Mouse (Mus musculus): Measurements from ENCODE around the gene Olfr1393. TPM values are rescaled to one million over a fixed set of nuclear protein-coding genes. Genes with fewer than 3 reads are reported as not detected.
A peak's percentile ranks its signal among the peaks of the same experiment; 100 is the strongest.

Olfr1393 gene
- polyA plus RNA-seq, 1 experiment from 2014 or later: not detected

DNA sequence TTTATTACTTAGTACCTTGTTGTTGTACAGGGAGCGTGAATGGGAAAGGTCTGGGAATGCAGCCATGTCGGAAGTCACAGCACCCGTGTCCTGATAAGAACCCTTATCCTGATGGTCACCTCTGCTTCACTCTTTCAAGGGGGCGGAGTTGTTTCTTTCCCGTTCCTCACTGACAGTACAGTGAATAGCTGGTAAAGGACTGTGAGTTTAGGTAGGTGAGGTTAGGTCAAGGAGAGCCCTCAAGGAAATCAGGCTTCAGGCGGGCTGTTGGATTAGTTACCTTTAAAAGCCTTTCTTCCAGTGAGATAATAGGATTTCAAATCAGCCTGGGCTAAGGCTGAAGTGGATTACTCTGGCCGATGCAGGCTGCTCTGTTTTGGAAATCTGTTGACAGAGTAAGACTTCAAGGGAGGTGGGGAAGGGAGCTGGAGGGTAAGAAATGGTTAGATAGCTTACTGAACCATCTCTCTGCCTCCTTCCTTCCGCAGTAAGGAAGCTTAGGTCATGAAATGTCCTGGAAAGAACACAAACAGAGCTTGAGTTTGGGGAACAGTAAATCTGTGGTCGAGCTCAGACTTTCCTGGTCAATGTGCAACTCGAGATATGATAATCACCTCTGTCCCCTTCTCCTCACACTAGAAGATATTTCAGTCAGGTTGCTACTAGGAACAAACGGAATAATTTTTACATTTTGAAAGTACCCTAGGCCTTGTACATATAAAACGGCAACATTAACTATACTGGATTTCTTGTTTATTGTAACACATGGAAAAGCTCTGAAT, 32.3 kb upstream of the Olfr1393 start:
- no peak for DNase-seq (ENCODE audit: low spot score)
- no peaks in the 10 kb centered on the region for H3K9me3 ChIP-seq
- no peaks in the 10 kb centered on the region for H3K36me3 ChIP-seq
- H3K27ac ChIP-seq: no peak overlapping the region
- H3K27me3 ChIP-seq (ENCODE audit: insufficient read depth, poor library complexity, severe bottlenecking): no peaks in the 10 kb centered on the region
- H3K4me3 ChIP-seq: peak overlapping the region; percentile 67
- WGBS: 41% methylated on average over 12 of the region's 12 CpGs
- peaks cover 59% of the 10 kb centered on the region for H3K4me1 ChIP-seq (replicated peaks)

DNA sequence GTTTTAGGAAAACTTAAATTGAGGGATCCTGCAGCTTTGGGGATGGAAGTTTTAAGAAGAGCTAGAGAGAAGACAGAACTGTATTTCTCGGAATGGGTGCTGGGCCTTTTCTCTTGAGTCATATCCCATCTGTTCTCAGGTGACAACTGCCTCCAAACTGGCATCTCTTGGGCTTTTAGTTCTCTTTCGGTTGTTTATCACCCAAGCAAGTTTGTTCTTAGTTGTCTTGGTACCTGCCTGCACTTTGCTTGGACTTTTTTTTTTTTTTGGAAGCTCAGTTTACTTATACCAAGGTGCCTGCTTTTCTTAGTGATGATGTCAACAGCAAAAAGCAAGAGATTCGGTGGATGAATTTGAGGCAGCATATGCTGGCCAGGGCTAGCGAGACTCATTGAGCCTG, 31.6 kb upstream of the Olfr1393 start:
- DNase-seq (ENCODE audit: low spot score): no peak
- Histone ChIP-seq H3K4me1 (replicated peaks) (peaks cover 66% of the 10 kb centered on the region), H3K36me3 (no peaks in the 10 kb centered on the region), H3K9me3 (no peaks in the 10 kb centered on the region), H3K4me3 (no peak overlapping the region), H3K27me3 (ENCODE audit: insufficient read depth, poor library complexity, severe bottlenecking) (no peaks in the 10 kb centered on the region), H3K27ac (no peak overlapping the region)
- 89% methylated on average over 4 of the region's 4 CpGs for WGBS

DNA sequence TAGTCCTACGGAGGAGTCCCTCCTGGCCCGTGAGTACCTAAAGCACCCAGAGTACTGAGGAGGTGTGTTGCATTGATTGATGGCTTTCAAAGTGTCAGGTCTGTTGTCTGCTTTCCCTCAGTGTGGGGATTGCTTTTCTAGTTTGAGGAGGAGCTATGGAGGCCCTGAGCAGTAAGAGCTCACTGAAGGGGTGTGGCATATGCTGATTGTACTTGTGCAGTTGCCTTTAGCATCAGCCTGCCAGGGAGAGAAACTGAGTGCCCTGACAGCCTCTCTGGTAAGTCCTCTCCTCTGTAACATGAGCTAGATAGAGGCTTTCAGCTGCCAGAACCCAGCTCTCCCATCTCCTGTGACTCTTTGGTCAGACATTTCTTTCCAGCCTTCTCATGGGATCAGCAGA, 30.8 kb upstream of the Olfr1393 start:
- Histone ChIP-seq H3K27me3 (ENCODE audit: insufficient read depth, poor library complexity, severe bottlenecking) (no peaks in the 10 kb centered on the region), H3K36me3 (peaks cover 5% of the 10 kb centered on the region; the same call in 1 of the 2 replicates), H3K4me1 (replicated peaks) (peaks cover 73% of the 10 kb centered on the region), H3K9me3 (no peaks in the 10 kb centered on the region), H3K27ac (no peak overlapping the region), H3K4me3 (no peak overlapping the region)
- WGBS: 67% methylated on average over 2 of the region's 2 CpGs
- no peak for DNase-seq (ENCODE audit: low spot score)

DNA sequence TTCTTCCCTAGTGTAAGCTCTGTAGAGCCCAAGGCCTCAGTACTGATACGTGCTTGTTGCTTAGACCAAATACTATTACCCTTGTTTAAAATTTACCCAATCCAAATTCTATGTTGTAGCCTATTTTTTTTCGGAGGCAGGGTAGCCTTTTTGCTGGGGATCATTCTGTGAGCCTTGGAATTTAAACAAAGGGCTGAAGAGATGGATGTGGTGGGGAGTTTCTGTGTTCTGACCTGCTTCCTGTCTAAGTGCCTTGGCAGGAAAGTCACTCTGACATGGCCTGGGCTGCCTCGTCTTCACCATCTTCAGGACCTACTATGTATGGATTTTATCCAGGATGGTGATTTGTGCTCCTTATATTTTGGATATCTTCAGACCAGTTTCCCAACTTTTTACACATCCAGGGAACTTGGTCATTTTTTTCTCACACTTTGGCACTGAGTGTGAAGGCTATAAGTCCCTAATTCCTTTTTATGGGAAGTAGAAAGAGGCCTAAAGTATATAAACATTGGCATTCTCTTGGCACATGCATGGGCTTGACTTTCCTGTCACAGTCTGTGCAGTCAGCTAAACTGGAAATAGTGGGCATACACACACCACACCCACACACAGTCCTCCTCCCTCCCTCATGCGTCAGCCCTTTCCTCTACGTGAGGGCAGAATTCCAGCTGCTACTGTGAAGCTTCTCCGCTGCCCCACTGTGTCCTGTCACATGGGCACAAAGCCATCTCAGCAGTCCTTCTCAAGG, 29.7 kb upstream of the Olfr1393 start:
- H3K27ac ChIP-seq: no peak overlapping the region
- 61% methylated on average over 6 of the region's 6 CpGs for WGBS
- H3K9me3 ChIP-seq: no peaks in the 10 kb centered on the region
- no peak for DNase-seq (ENCODE audit: low spot score)
- peaks cover 67% of the 10 kb centered on the region for H3K4me1 ChIP-seq (replicated peaks)
- no peak overlapping the region for H3K4me3 ChIP-seq
- no peaks in the 10 kb centered on the region for H3K27me3 ChIP-seq (ENCODE audit: insufficient read depth, poor library complexity, severe bottlenecking)
- H3K36me3 ChIP-seq: peaks cover 13% of the 10 kb centered on the region

DNA sequence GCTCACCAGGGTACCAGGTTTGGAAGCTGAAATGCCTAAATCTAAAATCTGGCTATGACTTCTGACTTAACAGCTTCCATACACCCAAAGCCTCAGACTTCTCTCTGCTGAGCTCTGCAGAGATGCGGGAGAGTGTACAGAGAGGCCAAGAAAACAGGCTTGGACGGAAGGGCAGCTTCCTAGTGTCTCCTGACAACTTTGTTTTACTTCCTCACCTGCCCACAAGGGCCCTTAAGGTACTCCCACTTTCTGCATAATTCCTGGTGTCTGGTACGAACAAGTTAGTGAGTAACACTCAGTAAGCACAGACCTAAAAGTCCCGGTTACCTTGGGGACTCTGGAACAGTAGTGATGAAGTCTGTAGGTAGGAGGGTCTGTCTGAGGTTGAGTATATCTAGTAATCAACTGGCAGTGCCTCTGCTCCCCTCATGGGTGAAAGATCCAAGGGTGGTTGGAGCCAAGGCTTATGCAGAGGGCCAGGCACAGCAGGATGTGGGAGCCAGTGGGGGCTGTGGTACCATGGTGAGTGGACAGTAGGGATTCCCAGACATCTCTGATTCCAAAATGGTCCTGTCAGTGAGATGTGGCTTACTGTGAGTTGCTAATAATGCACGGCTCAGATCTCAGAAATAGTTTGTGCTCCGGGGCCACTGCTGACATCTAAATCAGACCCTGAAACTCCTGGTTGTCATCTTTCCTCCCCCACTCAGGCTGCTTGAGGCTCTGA, 29.0 kb upstream of the Olfr1393 start:
- peaks cover 66% of the 10 kb centered on the region for H3K4me1 ChIP-seq (replicated peaks)
- H3K4me3 ChIP-seq: no peak overlapping the region
- H3K27ac ChIP-seq: no peak overlapping the region

GRCm38 (mm10) chr11:49249811-49250421, 28.2 kb upstream of the Olfr1393 start:
- no peak for DNase-seq (ENCODE audit: low spot score)
- H3K4me3 ChIP-seq: peak overlapping the region; percentile 83
- H3K9me3 ChIP-seq: no peaks in the 10 kb centered on the region
- H3K27ac ChIP-seq: peak overlapping the region; percentile 96
- H3K27me3 ChIP-seq (ENCODE audit: insufficient read depth, poor library complexity, severe bottlenecking): no peaks in the 10 kb centered on the region
- peaks cover 58% of the 10 kb centered on the region for H3K4me1 ChIP-seq (replicated peaks)
- WGBS: 38% methylated on average over 10 of the region's 10 CpGs
- peaks cover 28% of the 10 kb centered on the region for H3K36me3 ChIP-seq

More for the DNA sequence above, 29.0 kb upstream of the Olfr1393 start:
- no peak for DNase-seq (ENCODE audit: low spot score)
- H3K36me3 ChIP-seq: peaks cover 20% of the 10 kb centered on the region
- no peaks in the 10 kb centered on the region for H3K9me3 ChIP-seq
- 59% methylated on average over 6 of the region's 6 CpGs for WGBS
- H3K27me3 ChIP-seq (ENCODE audit: insufficient read depth, poor library complexity, severe bottlenecking): no peaks in the 10 kb centered on the region

DNA sequence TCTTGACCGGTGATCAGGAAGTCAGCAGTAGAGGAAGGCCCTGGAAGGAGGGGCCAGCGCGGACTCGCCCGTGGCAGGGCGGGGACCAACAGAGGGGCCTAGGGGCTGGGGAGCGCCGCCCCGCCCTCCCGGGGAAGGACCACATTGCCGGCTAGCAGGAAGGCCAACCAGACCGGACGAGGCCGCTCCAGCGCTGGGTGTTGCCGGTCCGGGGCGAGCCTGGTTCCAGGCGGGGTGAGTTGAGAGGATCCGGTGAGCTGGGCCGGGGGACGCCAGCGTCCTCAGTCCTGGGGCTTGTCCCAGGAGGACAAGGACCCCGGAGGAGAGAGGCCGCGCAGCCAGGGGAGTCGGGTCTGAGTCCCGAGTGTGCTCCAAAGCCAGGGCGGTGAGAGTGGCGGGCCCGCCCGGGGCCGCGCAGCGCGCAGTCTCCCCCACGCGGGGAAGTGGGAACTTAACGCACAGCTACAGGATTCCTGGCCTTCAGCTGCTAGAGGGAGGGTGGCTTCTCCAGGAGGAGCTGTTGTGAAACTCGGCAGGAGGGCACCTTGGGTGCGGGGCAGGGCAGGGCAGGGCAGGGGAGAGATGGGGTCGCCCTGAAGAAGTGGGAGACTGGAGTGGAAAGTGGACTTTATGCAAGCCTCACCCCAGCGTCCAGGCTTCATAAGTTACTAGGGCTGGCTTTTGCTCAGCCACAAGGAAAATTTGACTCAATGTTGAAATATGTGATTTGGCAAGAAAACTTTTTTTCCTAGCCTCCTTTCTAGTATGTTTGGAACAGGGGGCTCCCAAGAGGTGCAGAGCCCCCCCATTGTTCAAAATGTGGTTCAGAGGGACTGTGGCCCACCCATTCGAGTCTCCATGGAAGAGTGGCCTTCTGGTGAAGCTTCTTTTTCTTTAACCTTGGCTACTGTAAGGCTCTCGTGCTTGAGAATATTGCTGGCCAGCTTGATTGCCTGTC, 27.4 kb upstream of the Olfr1393 start:
- 3% methylated on average over 45 of the region's 45 CpGs for WGBS
- H3K36me3 ChIP-seq: peaks cover 32% of the 10 kb centered on the region
- DNase-seq (ENCODE audit: low spot score): peak; percentile 86
- H3K27ac ChIP-seq: peak overlapping the region; percentile 96
- peaks cover 50% of the 10 kb centered on the region for H3K4me1 ChIP-seq (replicated peaks)
- peak overlapping the region; percentile 83 for H3K4me3 ChIP-seq
- no peaks in the 10 kb centered on the region for H3K27me3 ChIP-seq (ENCODE audit: insufficient read depth, poor library complexity, severe bottlenecking)
- no peaks in the 10 kb centered on the region for H3K9me3 ChIP-seq

DNA sequence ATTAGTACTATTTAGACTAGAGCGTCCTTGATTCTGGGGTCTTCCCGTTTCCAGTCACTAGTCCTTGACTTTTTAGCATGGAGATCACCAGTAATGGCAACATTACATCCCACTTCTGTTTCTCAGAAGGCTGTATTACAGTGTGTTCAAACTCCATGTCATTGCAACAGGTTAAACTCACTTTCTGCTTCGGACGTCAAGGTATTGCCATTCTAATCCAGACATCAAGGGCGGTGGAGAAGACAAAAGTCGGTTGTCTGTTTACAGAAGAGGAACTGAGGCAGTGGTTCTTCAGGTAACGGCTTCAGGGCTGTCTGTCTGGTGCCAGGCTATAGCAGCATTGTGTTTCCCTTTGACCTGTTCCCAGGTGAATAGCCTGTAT, 26.7 kb upstream of the Olfr1393 start:
- no peak overlapping the region for H3K27ac ChIP-seq

DNA sequence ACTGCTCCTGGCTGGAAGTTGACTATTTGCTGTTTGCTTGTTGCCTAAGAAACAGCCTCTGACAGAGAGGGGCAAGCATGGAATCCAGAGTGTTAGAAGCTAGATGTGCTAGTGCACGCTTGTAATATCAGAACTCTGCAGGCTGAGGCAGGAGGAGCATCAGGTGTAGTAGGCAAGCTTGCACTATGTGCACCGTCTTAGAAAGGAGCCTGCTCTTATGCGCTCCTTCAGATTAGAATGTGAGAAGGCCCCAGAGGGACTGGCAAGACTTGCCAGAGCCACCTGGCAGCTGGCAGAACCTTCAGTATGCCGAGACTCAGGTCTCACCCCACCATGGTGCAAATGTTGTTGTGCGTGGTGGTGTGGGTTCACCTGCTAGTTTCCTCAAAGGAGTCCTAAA, 26.1 kb upstream of the Olfr1393 start:
- DNase-seq (ENCODE audit: low spot score): no peak
- WGBS: 92% methylated on average over 5 of the region's 5 CpGs
- H3K9me3 ChIP-seq: no peaks in the 10 kb centered on the region
- H3K4me1 ChIP-seq (replicated peaks): peaks cover 42% of the 10 kb centered on the region
- no peak overlapping the region for H3K27ac ChIP-seq
- peaks cover 41% of the 10 kb centered on the region for H3K36me3 ChIP-seq
- H3K4me3 ChIP-seq: no peak overlapping the region
- H3K27me3 ChIP-seq (ENCODE audit: insufficient read depth, poor library complexity, severe bottlenecking): no peaks in the 10 kb centered on the region

More for the DNA sequence above, 26.7 kb upstream of the Olfr1393 start:
- Histone ChIP-seq H3K4me3 (peak overlapping the region; percentile 83), H3K27me3 (ENCODE audit: insufficient read depth, poor library complexity, severe bottlenecking) (no peaks in the 10 kb centered on the region), H3K4me1 (replicated peaks) (peaks cover 47% of the 10 kb centered on the region), H3K9me3 (no peaks in the 10 kb centered on the region), H3K36me3 (peaks cover 35% of the 10 kb centered on the region)
- DNase-seq (ENCODE audit: low spot score): no peak
- WGBS: 82% methylated on average over 7 of the region's 7 CpGs

- H3K36me3 ChIP-seq: peaks cover 46% of the 10 kb centered on the region
- WGBS: 95% methylated on average over 6 of the region's 6 CpGs
- DNase-seq (ENCODE audit: low spot score): no peak
- H3K9me3 ChIP-seq: no peaks in the 10 kb centered on the region
- no peaks in the 10 kb centered on the region for H3K27me3 ChIP-seq (ENCODE audit: insufficient read depth, poor library complexity, severe bottlenecking)
- peaks cover 36% of the 10 kb centered on the region for H3K4me1 ChIP-seq (replicated peaks)
- H3K4me3 ChIP-seq: no peak overlapping the region
- no peak overlapping the region for H3K27ac ChIP-seq
These were observed 25.1 kb upstream of the Olfr1393 start for GRCm38 (mm10) chr11:49253035-49253434.

- no peaks in the 10 kb centered on the region for H3K9me3 ChIP-seq
- no peak overlapping the region for H3K27ac ChIP-seq
- peaks cover 64% of the 10 kb centered on the region for H3K36me3 ChIP-seq
- no peaks in the 10 kb centered on the region for H3K4me1 ChIP-seq (replicated peaks)
- no peaks in the 10 kb centered on the region for H3K27me3 ChIP-seq (ENCODE audit: insufficient read depth, poor library complexity, severe bottlenecking)
- DNase-seq (ENCODE audit: low spot score): no peak
- H3K4me3 ChIP-seq: no peak overlapping the region
- whole genome bisulfite sequencing: 92% methylated on average over 2 of the region's 2 CpGs
These were observed 18.8 kb upstream of the Olfr1393 start for GRCm38 (mm10) chr11:49259296-49259695.

DNA sequence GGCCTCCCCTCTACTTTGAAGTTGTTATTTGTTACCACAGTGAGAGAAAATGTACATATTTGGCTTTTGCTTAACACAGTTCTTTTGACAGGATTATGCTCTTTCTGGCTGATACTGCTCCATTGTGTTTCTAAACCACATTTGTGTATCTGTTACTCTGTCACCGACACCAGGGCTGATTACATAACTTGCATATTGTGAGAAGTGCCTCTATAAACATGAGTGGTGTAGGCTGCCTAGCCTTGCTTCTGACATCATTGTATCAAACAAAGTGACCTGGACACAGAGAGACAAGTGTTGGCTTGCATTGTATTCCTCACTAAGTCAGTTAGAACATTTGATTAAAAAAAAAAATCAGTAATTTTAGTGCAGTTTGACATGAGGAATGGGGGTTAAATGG, 18.3 kb upstream of the Olfr1393 start:
- H3K36me3 ChIP-seq: peaks cover 63% of the 10 kb centered on the region
- no peaks in the 10 kb centered on the region for H3K9me3 ChIP-seq
- H3K27ac ChIP-seq: no peak overlapping the region
- DNase-seq (ENCODE audit: low spot score): no peak
- 89% methylated on average over 1 of the region's 1 CpGs for WGBS
- H3K4me3 ChIP-seq: no peak overlapping the region
- H3K4me1 ChIP-seq (replicated peaks): no peaks in the 10 kb centered on the region
- H3K27me3 ChIP-seq (ENCODE audit: insufficient read depth, poor library complexity, severe bottlenecking): no peaks in the 10 kb centered on the region
